Mouse (Mus musculus) cerebellum, postnatal 25 days (tissue): Measurements from ENCODE around the gene Cers6.
A peak's percentile ranks its signal among the peaks of the same experiment; 100 is the strongest.

ENCODE experiments used
- DNase-seq, 2 experiments: peaks; one replicate each; pipeline ENCODE4 v3.0.0; 2021; ENCODE audit warnings: mixed read lengths in 2 of 2

Cers6 gene

DNA sequence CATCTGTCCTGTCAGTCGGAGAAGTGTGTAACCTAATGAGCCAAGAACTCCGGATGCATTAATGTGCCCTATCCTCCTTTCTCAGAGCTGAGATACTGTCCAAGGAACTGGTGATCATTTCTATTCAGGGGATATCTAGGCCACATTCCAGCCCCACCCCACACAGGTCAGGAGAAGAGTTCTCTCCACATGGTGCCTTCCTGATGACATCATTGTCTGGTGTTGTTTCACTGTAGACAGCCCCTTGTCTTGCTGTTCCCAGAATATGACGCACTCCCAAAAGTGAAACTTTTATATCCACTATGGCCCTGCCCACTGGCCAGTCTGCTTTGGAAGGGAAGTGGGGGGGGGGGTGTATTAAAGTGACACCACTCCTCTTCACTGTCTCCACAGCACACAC, 215.9 kb downstream of the Cers6 start:
- DNase-seq: peak; percentile 31 to 55

DNA sequence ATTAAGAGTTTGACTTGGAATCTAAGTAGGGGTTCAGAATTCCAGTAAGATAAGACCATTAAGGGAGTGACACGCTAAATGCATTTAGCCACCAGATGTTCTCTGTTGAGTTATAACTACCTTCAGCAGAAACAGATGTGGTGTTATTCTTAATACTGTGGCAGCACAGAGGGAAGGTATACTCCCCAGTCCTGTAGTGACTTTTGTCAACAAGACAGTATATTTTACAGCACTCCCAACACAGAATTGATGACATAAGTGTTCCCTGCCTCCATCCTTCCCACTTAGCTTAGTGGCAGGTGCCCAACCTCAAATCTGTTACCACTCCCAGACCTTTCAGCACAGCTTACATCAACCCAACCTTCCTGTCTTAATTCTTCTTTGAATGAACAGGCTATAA, 219.5 kb downstream of the Cers6 start:
- no peak for DNase-seq

DNA sequence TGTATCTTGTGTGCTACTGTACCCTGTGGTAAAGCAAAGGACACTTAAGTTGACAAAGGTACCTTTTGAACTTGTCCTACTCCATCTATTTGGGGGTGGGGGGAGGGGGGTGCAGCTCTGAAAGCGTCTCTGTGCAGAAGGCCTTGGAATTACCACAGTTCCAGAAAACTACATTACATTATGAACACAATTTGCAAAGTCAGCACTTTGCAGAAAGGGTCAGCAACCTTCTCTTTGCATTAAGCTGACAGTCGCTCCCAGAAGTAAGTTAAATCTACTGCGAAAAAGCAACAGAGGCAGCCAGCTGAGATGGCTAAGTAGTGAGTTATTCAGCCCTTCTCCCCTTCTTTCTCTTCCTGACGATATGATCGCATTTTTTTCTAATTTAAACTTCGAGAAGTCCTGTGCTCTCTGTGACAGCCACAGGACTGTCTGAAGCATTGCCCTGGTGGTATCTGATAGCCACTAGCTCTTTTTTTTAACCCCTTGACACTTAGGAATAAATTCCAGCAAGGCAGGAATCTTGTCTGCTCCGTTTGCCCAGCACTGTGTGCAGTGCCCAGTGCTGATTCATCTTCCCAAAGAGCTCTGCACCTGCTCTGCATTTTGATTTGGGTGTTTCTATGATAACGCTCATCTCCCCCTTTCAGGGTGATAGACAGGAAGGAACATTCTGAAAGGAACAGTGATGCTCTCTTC, 221.4 kb downstream of the Cers6 start:
- peak; percentile 40 to 47 for DNase-seq

DNA sequence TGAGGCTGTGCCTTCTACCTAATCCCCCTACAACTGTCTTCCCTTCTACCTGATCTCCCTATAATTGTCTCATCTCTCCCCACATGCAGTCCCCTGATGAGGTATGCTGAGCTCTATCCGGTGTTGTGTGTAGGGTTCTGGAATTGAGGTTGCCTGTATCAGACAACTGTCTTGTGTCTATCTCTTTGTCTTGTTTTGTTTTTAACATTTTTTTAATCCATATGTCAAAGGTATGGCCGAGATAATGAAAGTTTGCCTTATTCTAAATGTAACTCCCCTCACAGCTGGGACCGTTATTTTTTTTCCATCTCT, 221.9 kb downstream of the Cers6 start:
- no peak for DNase-seq

DNA sequence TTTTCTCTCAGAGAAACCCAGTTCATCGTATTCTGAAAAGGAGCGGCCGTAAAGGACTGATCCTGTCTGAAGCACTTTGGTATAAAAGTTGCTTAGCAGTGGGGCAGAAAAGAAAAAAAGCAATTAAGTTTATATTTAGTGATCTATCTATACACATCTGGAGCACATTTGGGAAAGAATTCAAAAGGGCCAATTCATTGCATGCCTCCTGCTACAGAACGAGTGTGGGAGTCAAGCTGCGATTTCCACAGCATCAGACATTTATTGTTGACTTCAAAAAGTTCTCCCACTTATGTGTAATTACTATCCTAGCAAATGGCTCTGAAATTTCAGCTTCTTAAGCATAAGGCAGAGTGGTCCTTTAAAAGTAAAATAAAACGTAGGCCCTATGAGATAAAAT, 223.2 kb downstream of the Cers6 start:
- DNase-seq: no peak

DNA sequence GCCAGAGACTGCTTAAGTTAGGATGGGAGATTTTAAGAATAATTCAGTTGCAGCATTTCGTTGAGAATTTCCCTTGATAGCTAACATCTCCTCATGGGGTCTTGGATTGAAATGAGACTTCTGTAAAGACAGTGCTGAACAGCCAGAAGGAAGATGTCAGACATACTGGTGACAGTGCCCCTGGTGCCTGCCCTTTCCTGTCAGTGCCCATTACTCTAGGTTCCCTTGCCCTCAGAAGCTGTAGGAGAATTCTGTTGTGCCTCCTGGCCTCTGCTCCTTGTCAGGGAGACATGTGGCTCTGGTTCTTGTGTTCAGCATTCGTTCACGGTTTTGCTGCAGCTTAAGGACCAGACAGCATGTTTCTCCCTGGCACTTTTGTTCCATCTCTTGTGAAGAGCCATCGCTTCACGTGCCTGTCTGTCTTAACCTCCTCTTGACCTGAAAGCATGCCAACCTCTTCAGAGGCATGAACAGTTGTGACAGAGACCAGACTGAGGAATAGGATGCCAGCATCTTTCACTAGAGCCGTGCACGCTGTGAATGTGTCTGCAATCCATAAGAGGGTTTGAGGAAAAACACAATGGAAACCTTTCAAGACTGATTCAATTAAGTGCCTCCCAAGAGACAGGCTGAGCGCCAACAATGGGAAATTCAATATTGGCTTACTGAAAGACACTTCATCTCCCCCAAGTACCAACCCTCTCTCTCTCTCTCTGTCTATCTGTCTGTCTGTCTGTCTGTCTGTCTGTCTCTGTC, 225.4 kb downstream of the Cers6 start:
- no peak for DNase-seq

DNA sequence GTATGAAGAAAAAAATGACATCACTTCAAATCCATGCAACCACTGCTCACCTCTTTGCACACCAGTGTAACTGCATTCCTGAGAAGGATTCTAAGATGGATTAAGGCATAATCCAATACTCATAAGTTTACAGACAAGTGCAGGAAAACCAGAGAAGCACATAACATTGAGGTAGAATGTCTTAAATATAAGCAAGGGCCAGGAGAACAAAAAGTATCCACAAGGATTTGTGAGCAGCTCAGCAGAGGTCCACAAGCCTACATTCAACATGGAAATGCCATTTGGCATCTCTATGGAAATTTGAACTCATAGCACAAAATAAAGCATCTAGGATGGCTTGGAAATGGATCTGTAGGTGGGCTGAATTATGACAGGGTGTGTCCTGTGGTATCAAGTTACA, 234.6 kb downstream of the Cers6 start:
- DNase-seq: no peak

DNA sequence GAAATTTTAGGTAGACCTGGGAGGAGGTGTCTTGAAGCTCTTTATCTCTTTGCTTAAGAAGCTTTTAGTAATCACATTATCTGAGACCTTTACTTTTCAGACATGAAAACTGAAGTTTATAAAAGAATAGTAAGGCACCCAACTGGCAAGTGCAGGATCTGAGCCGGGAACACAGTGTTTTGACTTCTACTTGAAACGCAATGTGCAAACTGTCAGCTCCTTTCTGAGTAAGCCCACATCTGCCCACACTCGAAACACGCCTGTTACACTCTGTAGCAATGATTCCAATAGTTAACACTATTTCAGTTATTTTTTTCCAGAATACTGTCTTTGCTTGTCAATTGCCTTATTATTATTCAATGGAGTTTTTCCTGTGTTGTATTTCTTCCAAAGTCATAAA, 235.6 kb downstream of the Cers6 start:
- DNase-seq: no peak

DNA sequence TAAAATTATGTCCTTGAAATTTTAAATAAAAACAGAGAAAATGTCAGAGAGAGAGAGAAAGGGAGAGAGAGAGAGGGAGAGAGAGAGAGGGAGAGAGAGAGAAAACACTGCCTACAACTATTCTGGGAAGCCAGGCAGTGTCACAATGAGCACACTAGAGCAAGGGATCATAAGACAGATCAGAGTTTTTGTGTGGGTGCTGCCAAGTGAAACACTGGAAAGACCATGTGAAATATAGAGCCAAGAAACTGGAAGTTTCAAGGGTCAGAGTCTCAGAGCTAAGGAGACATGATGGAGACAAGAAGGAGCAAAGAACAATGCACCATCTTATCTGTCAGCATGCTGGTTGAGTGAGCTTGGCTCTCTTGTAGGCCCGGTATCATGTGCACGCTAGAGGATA, 236.3 kb downstream of the Cers6 start:
- DNase-seq: no peak

DNA sequence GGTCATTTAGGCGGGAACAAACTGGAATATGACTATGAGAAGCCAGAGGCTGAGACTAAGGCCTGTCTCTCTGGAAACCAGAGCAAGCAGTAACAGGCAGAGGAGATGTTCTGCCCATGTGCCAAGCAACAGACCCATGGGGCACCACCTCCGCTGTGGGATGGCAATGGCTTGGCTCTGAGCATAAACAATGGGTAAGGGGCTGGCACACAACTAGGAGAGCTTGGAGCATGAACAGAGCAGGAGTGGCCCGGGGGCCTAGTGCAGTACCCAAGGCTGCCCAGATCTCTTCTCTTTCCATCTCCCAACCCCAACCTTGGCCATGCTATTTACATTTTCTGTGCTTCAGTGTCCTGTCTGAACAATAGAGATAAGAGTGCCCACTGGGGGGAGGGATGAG, 237.5 kb downstream of the Cers6 start:
- no peak for DNase-seq

DNA sequence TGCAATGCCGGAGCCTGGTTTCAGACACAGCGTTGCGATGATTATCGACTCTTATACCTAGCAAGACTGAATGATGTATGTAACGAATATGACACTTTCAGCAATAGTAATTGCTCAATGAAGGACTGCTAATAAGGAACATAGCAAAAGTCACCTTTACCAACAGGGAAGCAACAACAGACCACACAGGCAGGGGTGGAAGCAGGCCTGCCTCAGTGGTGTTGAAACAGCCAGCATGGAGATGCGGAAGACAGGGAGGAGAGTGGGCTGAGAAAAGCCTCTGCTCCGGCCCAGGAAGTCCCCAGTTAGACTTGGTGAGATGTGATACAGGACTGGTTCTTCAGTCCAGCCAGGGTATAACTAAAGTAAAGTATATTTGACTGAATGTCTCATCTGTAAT, 237.9 kb downstream of the Cers6 start:
- DNase-seq: no peak

DNA sequence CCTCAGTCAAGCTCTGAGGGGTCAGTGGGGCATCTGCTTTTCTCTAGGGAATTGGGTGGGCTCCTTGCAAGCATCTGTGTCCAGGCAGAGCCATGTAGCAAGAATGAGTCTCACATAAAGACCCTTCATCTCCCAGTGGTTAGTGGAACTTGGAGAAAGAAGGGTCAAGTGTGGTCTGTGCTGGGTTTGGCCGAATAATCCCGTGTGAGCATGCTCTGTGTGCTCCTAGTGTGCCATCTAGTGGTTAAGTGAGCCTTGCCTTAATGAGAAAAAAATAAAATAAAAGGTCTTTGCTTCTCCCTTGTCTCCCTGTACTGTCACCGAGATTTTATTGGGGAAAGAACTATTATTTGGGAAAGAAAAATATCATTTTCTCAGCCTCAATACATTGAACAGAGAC, 239.5 kb downstream of the Cers6 start:
- DNase-seq: peak; percentile 26 to 58

DNA sequence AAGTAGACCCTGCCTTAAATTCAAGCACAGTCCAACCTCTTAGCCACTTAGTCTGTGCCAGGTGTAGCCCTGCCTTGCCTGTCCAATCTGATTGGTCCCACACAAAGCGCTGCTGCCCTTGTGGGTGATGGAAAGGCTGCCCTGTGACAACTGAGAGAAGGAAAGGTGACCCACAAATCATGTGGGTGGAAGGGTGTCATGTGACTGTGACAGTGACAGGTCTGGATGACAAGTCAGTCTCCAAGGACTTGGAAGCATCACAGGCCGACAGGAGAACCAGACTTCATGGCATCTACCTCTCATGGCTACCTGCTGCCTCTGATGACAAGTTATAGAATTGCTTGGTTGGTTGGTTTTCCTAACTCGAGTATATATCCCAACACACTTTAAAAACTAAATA, 242.3 kb downstream of the Cers6 start:
- DNase-seq: no peak

DNA sequence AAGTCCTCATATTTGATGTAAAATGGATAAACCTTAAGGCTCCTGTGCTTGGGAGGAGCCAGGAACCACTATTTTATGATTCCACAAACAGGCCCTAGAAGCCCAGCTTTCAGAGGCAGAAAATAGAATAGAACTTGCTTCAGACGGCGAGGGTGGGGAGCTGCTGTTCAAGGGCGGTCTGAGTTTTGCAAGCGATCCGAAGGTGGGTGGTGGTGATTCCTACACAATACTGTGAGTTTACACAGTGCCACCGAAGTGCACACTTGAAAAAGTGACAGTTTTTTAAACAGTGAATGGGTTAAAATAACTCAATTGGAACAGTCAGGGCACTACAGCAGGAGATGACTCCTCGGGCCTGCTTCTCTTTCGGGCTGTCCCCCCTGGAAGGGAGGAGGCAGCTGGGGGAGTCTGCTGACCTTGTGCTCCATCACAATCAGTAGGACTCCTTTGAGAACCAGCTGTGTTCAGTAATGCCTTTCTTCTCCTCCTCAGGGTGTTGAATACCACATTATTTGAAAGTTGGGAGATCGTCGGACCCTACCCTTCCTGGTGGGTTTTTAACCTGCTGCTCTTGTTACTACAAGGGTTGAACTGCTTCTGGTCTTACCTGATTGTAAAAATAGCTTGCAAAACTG, 243.4 kb downstream of the Cers6 start:
- DNase-seq: no peak

DNA sequence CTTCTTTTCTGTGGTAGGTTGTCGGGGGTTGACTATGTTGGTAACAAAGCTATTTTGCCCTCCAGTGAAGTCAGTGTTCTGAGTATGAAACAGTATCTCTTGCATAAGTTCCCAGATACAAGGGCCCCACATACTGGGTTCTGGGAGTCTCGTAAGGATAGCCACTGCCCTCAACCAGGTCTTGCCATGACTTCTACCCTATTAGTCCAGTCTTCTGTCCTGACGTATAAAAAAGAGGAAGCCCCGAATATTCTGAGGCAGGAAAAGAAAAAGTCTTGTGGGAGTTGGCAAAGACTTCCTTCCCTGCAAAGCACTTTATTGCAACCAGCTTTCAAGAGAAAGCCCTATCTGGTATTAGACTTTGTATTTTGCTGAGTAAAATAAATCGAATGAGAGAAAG, 248.0 kb downstream of the Cers6 start:
- DNase-seq: no peak

DNA sequence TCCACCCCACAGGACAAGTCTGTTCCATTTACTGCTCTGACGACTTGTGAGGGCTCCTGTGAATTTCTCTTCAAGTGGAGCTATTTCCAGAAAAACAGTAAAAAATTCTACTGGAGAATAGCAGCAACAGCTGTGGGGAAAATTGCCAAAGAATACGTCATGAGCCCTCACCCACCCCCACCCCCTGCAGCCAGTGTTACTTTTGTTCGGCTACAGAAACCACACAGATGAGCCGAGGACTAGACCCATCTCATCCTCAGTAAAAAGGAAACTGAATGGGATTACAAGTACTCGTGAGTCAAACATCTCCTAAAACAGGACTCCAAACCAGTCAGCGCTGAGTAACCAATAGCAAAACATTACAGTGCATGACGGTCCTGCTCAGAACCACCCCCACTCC, 248.5 kb downstream of the Cers6 start:
- DNase-seq: no peak

DNA sequence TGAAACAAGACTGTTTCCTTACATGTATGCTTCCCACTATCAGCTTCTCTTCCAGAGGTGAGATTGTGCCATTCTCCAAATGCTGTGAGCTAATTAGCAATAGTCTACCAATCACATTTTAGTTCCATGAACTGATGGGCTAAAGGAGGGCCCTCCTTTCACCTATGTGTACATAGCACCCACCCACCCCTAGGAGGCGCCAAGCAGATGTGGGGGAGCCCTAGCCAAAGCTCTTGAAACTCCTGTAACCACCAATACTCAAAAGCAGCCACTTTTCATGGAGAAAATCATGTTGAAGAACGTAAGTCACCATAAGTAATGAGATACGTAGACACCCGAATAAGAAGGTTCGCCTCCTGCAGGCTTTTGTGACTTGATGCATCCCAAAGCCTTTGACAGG, 251.4 kb downstream of the Cers6 start:
- peak in 1 of 2 experiments; percentile 21 for DNase-seq

DNA sequence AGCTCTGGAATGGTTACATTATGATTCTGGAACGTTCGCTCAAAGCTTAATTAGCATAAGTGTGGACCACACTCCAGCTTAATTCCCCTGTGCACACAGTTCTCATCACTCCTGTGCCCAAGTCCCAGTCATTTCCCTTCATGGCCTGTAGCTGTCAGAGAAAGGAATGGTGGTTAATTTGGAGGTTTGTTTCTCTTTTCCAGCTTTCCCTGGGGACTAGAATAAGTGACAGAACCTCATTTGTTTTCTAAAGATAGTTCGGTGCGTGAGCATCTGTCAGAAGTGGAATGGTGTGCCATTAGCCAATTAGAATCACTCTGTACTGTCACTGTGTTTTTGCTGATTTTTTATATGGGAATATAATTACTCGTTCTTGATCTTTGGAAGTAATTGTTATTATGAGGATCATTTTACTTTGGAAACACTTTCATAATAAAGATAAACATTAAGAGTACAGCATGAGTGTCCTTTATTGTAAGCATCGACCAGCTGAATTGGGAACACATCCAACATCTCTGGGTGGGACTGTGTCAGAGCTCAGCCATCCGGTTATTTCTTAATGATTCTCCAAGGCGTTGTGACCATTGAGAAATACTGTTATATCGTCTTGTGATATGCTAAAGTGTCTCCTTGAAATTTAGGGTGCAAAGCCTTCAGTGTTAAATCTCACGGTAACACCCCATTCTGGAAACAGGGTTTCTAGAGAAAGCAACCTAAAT, 252.7 kb downstream of the Cers6 start:
- DNase-seq: no peak

DNA sequence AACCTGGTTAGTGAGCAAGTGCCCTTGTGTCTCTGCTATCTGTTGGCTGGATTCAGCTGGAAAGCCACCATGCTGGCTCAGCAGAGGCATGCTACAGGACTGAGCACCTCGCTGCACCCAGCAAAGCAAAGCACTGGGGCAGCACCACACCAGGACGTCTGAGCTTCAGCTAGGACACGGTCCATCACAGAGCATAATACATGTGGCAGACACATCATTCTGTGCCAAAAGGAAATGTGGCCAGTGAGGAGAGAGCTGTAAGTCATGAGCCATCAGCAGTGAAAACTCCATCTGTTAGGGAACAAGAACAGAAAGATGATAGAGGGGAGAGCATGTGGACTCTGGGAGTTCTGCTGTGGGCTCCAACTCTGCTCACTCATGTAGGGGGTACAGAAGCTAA, 254.7 kb downstream of the Cers6 start:
- no peak for DNase-seq

DNA sequence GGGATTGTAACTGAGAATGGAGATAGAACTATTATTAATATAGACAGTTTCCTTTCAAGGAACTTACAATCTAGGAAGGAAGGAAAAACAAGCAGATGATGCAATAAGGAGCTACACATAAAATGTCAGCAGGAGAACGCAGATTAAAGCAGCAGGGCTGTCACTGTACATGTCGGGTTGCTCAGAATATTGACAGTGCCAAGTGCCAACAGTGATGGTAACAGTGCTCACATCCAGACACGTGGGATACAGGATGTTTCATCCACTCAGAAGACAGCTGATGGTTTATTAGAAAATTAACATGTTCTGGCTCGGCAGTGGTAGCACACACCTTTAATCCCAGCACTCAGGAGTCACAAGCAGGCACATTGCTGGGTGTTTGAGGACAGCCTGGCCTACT, 255.5 kb downstream of the Cers6 start:
- no peak for DNase-seq

DNA sequence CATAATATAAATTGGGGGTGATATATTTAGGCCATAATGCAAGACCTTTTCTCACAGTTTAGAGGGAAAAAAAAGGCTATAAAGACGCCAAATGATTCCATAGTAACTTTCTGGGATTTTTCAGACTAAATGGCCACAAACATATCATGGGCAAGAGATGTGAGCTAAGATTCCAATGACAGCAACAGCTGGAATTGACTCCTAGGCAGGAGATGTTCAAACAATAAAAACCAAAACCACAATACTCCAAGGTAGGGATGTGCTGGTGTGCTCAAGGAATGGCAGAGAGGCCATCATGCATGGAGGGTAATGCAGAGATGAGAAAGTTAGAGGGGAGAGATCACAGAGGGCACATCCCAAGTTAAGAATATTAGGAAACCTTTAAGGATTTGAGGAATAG, 257.8 kb downstream of the Cers6 start:
- DNase-seq: no peak

DNA sequence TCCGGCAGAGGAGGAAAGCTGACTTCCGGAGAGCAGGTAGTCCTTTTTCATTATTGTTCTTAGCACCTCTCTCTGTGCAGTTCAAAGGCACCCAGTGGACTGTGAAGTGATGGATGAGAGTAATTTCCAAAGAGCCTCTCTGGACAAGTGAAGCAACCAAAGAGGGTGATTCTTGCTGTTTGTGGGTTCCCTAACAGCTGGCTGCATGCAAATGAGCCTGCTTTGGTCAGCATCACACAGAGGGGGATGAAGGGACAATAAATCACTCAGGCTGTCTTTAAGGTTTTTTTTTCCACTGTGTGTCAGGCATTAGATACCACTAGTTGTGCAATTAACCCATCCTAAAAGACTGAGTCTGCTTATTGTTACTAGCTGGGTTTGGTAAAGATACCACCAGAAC, 258.5 kb downstream of the Cers6 start:
- no peak for DNase-seq

DNA sequence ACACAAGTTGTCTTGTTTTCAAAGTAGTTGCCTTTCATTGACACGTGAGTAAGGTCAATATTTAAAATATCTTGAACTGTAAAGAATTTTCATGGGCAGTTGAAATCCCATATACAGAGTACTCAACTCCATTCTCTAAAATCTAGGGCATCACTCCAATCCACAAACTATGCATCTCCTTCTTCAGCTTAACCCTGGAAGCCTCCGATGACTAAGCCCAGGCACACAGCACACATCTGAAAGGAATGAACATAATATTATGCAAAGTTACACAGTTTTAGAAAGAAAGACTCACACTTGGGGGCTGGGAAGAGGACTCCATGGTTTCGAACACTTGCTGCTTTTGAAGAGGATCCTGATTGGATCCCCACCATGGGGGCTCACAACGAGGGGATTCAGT, 260.4 kb downstream of the Cers6 start:
- DNase-seq: no peak

DNA sequence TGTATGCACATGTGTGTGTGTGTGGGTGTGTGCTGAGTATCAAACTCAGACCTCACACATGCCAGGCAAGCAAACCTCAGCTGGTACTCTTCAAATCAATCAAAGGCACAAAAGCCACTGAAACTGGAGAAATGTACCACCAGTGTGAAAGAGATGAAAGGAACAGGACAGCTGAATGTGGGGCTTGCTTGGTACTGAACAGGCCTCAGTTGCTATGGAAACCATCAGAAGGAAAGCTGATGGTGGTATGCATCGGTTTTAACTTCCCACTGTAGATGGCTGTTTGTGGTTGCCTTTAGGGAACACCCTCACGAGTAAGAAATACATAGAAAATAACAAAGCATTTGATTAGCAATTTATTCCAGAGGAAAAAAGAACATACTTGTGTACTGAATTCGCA, 264.2 kb downstream of the Cers6 start:
- no peak for DNase-seq
